Mouse (Mus musculus) brain, embryonic 14.5 days (tissue): ENCODE data around the gene Acad8.

ENCODE experiments used
- CTCF ChIP-seq: fragments of 200-500 bp; IDR thresholded peaks from 2 replicates; pipeline ENCODE4 v1.5.1; 2012; ENCODE audit warnings: inconsistent platforms, mild to moderate bottlenecking, moderate library complexity, borderline replicate concordance; ENCODE audit not compliant: insufficient read depth, insufficient read length; ENCODE audit errors: extremely low read depth
- POLR2A ChIP-seq: fragments of 200-500 bp; IDR thresholded peaks from 2 replicates; pipeline ENCODE4 v1.6.1; 2012; ENCODE audit warnings: mild to moderate bottlenecking, inconsistent platforms, borderline replicate concordance; ENCODE audit not compliant: poor library complexity, insufficient read depth, insufficient read length, severe bottlenecking; ENCODE audit errors: extremely low read depth

DNA sequence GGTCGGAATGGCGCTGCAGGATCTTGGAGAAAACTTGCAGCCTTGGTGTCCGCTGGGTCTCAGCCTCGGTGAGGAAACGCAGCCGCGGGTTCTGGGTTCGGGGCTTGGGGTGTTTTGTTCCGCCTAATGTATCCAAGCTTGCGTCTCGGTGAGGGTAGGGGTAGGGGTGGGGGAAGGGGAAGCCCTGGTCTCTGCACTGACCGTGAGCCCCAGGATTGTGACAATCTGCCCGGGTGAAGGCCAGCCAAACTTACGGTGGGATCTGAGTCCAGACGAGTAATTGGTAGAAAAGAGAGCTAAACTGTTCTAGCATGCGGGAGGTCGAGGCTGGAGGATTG lies 31.4 kb upstream of the Acad8 start:
- TF ChIP-seq CTCF (no peak), POLR2A (0 out of 2 replicates have a peak, but pooled peaks have one; percentile 23)
